Mouse (Mus musculus): Measurements from ENCODE around the gene Grtp1. TPM values are rescaled to one million over a fixed set of nuclear protein-coding genes. Genes with fewer than 3 reads are reported as not detected.
A peak's percentile ranks its signal among the peaks of the same experiment; 100 is the strongest.
"Not testable (repeated sequence)": the region's sequence is repeated elsewhere in the genome, so short reads cannot be mapped to it uniquely, and the experiment has no call there.

The Grtp1 gene
- polyA plus RNA-seq, 1 experiment from 2014 or later, result 21.3 TPM

GRCm38 (mm10) chr8:13141681-13142080, 58.7 kb downstream of the Grtp1 start:
- H3K36me3 ChIP-seq, result peaks cover 99% of the 10 kb centered on the region
- H3K4me3 ChIP-seq (replicated peaks), result no peak overlapping the region
- H3K27me3 ChIP-seq, result no peaks in the 10 kb centered on the region
- no peaks in the 10 kb centered on the region for H3K4me1 ChIP-seq
- 87% methylated on average over 5 of the region's 5 CpGs for WGBS
- H3K27ac ChIP-seq, result no peak overlapping the region
- no peak overlapping the region for H3K9ac ChIP-seq
- ATAC-seq (replicated peaks; ENCODE audit: low FRiP score), result no peak
- H3K9me3 ChIP-seq (replicated peaks), result no peaks in the 10 kb centered on the region
- H3K4me2 ChIP-seq, result no peak overlapping the region

- no peak for ATAC-seq (replicated peaks; ENCODE audit: low FRiP score)
- Histone ChIP-seq H3K4me2 (no peak overlapping the region), H3K27ac (no peak overlapping the region), H3K9me3 (replicated peaks) (no peaks in the 10 kb centered on the region), H3K36me3 (peaks cover 99% of the 10 kb centered on the region), H3K27me3 (no peaks in the 10 kb centered on the region), H3K4me1 (no peaks in the 10 kb centered on the region), H3K9ac (no peak overlapping the region), H3K4me3 (replicated peaks) (no peak overlapping the region)
- 94% methylated on average over 6 of the region's 6 CpGs for WGBS
Observed at GRCm38 (mm10) chr8:13139641-13140182, 60.7 kb downstream of the Grtp1 start.

DNA sequence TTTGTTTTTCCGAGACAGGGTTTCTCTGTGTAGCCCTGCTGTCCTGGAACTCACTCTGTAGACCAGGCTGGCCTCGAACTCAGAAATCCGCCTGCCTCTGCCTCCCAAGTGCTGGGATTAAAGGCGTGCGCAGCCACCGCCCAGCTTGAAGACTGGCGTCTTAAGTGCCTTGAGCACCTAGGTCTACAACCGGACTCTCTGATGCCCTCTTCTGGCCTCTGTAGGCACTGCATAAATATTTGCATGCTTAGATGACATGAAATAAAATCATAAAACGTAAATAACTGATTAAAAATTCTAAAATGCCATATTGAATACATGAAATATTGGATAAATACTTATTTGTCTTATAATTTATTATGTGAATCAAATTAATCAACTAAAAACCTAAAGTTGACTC, 68.2 kb downstream of the Grtp1 start:
- not testable (repeated sequence) for H3K4me3 ChIP-seq (replicated peaks); ATAC-seq (replicated peaks; ENCODE audit: low FRiP score); H3K27ac ChIP-seq; H3K9ac ChIP-seq; H3K4me1 ChIP-seq; H3K9me3 ChIP-seq (replicated peaks); H3K4me2 ChIP-seq; H3K27me3 ChIP-seq
- WGBS, result 73% methylated on average over 9 of the region's 9 CpGs
- peaks cover 99% of the 10 kb centered on the region for H3K36me3 ChIP-seq

GRCm38 (mm10) chr8:13124897-13125296, 75.5 kb downstream of the Grtp1 start:
- H3K27ac ChIP-seq, result no peak overlapping the region
- peaks cover 87% of the 10 kb centered on the region for H3K36me3 ChIP-seq
- no peaks in the 10 kb centered on the region for H3K9me3 ChIP-seq (replicated peaks)
- 91% methylated on average over 8 of the region's 8 CpGs for WGBS
- no peak overlapping the region for H3K4me2 ChIP-seq
- ATAC-seq (replicated peaks; ENCODE audit: low FRiP score), result no peak
- H3K4me1 ChIP-seq, result no peaks in the 10 kb centered on the region
- no peaks in the 10 kb centered on the region for H3K27me3 ChIP-seq
- H3K9ac ChIP-seq, result no peak overlapping the region
- H3K4me3 ChIP-seq (replicated peaks), result no peak overlapping the region

- Histone ChIP-seq H3K9ac (no peak overlapping the region), H3K27ac (no peak overlapping the region), H3K4me3 (replicated peaks) (no peak overlapping the region), H3K27me3 (no peaks in the 10 kb centered on the region), H3K36me3 (peaks cover 87% of the 10 kb centered on the region), H3K9me3 (replicated peaks) (no peaks in the 10 kb centered on the region), H3K4me2 (no peak overlapping the region), H3K4me1 (no peaks in the 10 kb centered on the region)
- WGBS, result 93% methylated on average over 7 of the region's 7 CpGs
- no peak for ATAC-seq (replicated peaks; ENCODE audit: low FRiP score)
Observed at GRCm38 (mm10) chr8:13122887-13123421, 77.5 kb downstream of the Grtp1 start.

MicroRNA genes within 50 kb of the gene (microRNA counts, 519-probe panel; counts per million panel counts)
- 2,442 counts per million, percentile 39 among the panel's probes with 10 or more counts for microRNA mmu-miR-1968

Small RNAs within 50 kb of the gene (microRNA-seq; reads per million reads assigned to microRNA genes)
- gene Mir1968 (11.3 reads per million, percentile 30 among the genes with 10 or more reads in this experiment), gene Mir7065 (not detected)

Other genes with a start within 250 kb of the Grtp1 start
- gene F7, start 174.6 kb downstream of the Grtp1 start, polyA plus RNA-seq (2015; fragmentation: Nextera tagmentation; extraction: Ambion mirVana), result 0.19 and 0.21 TPM in 2 replicates
- 1.8 and 3.7 TPM in 2 replicates for gene F10, start 163.3 kb downstream of the Grtp1 start, polyA plus RNA-seq (2015; fragmentation: Nextera tagmentation; extraction: Ambion mirVana)
- gene Proz, start 139.7 kb downstream of the Grtp1 start, polyA plus RNA-seq (2015; fragmentation: Nextera tagmentation; extraction: Ambion mirVana), result 1.6 and 1.9 TPM in 2 replicates
- gene Pcid2, start 95.2 kb downstream of the Grtp1 start, polyA plus RNA-seq (2015; fragmentation: Nextera tagmentation; extraction: Ambion mirVana), result 42.8 and 45.5 TPM in 2 replicates
- gene Cul4a, start 95.0 kb downstream of the Grtp1 start, polyA plus RNA-seq (2015; fragmentation: Nextera tagmentation; extraction: Ambion mirVana), result 104 and 105 TPM in 2 replicates
- gene Lamp1, start 41.5 kb downstream of the Grtp1 start, polyA plus RNA-seq (2015; fragmentation: Nextera tagmentation; extraction: Ambion mirVana), result 299 and 302 TPM in 2 replicates
- gene Adprhl1, start 53.5 kb upstream of the Grtp1 start, polyA plus RNA-seq (2015; fragmentation: Nextera tagmentation; extraction: Ambion mirVana), result 0.48 and 1.4 TPM in 2 replicates
- 24.6 and 26.0 TPM in 2 replicates for gene Dcun1d2, start 87.5 kb upstream of the Grtp1 start, polyA plus RNA-seq (2015; fragmentation: Nextera tagmentation; extraction: Ambion mirVana)
- 41.4 and 45.1 TPM in 2 replicates for gene Tmco3, start 87.6 kb upstream of the Grtp1 start, polyA plus RNA-seq (2015; fragmentation: Nextera tagmentation; extraction: Ambion mirVana)
- 169 and 183 TPM in 2 replicates for gene Tfdp1, start 138.1 kb upstream of the Grtp1 start, polyA plus RNA-seq (2015; fragmentation: Nextera tagmentation; extraction: Ambion mirVana)
- gene Atp4b, start 196.2 kb upstream of the Grtp1 start, polyA plus RNA-seq (2015; fragmentation: Nextera tagmentation; extraction: Ambion mirVana), result not detected in 2 replicates
- not detected in 2 replicates for gene Grk1, start 204.5 kb upstream of the Grtp1 start, polyA plus RNA-seq (2015; fragmentation: Nextera tagmentation; extraction: Ambion mirVana)
- gene Tmem255b, start 234.6 kb upstream of the Grtp1 start, polyA plus RNA-seq (2015; fragmentation: Nextera tagmentation; extraction: Ambion mirVana), result 0.62 and 1.2 TPM in 2 replicates